Mouse (Mus musculus): ENCODE results near the gene Pigf.

- TF ChIP-seq CTCF (conservative IDR thresholded peaks at IDR 0.05; ENCODE audit: insufficient read depth, insufficient read length, low read depth, low read length) (no peak), POLR2A (IDR thresholded peaks at IDR 0.05; ENCODE audit: low read depth, low read length) (no peak)
Measured at GRCm38 (mm10) chr17:87019692-87020091, 5.5 kb downstream of the Pigf start.
